Mouse (Mus musculus) lung, adult 2 months (tissue): ENCODE results near the gene Scamp4.

Source experiments
- CTCF ChIP-seq: fragments of 200-500 bp; IDR thresholded peaks from 2 replicates; pipeline ENCODE4 v1.5.1; 2011; ENCODE audit warnings: mild to moderate bottlenecking, low read length, control low read depth; ENCODE audit not compliant: insufficient read depth
- POLR2A ChIP-seq: fragments of 200-500 bp; IDR thresholded peaks from 2 replicates; pipeline ENCODE4 v1.6.1; 2011; ENCODE audit warnings: low read depth, mild to moderate bottlenecking, control low read depth, low read length, borderline replicate concordance; ENCODE audit errors: extremely low read depth

GRCm38 (mm10) chr10:80621690-80621939 is 18.9 kb downstream of the Scamp4 start:
- TF ChIP-seq POLR2A (no peak), CTCF (no peak)
